Mouse (Mus musculus) heart, postnatal 0 days (tissue): ENCODE measurements at regions not wholly inside any gene's neighbourhood (a gene's known extent, or its start where the extent isn't known, plus 50 kb on each side); places are given as distances from the start of the nearest gene placed in this dataset.

ENCODE experiments used
- CTCF ChIP-seq: IDR thresholded peaks from 2 replicates; pipeline ENCODE4 v1.5.1; 2016; ENCODE audit warnings: antibody characterized with exemption, control low read depth, low read depth
- EP300 ChIP-seq: IDR thresholded peaks from 2 replicates; pipeline ENCODE4 v1.6.1; 2016; ENCODE audit warnings: antibody characterized with exemption, low read depth

DNA sequence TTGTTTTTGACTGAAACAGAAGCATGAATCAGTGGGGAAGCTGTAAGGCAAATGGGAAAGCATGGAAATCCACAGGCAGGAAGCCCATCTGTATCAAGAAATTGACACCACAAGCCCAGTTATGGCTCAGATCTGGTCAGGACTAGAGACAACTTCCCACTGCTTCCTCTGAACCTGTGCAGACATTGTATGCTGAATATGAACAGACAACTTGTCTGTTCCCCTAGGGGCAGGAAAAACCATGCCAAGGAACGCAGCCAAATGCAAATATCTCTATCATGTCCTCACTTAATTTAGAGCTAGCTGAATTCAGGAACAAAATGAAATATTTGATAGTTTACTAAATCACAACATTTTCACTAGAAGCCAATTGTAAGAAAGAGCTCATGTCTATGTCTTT is 440.0 kb downstream of the Gm597 start:
- no peak for TF ChIP-seq CTCF
- no peak for TF ChIP-seq EP300
